Mouse (Mus musculus) left cerebral cortex, postnatal 10 days (tissue): Measurements from ENCODE around the gene Eefsec. TPM values are rescaled to one million over a fixed set of nuclear protein-coding genes. Genes with fewer than 3 reads are reported as not detected.

Experiments used
- DNase-seq, 2 experiments: peaks; one replicate each; pipeline ENCODE4 v3.0.0; 2021 to 2022; ENCODE audit warnings: low spot score in 2 of 2, mixed read lengths in 1 of 2; ENCODE audit errors: extremely low spot score in 1 of 2
- intact Hi-C: fragments of 180-260 bp; cut with DNase I; formaldehyde crosslinking; loops from one replicate; pipeline ENCODE4 v1.15.1; 2025
- total RNA-seq, 2 experiments: library from RNA; stranded (reverse); gene quantifications; 2 replicates each; pipeline ENCODE4 v1.2.3; 2021

The Eefsec gene
- total RNA-seq, 2 experiments from 2014 or later: 22.2 to 24.1 TPM

DNA sequence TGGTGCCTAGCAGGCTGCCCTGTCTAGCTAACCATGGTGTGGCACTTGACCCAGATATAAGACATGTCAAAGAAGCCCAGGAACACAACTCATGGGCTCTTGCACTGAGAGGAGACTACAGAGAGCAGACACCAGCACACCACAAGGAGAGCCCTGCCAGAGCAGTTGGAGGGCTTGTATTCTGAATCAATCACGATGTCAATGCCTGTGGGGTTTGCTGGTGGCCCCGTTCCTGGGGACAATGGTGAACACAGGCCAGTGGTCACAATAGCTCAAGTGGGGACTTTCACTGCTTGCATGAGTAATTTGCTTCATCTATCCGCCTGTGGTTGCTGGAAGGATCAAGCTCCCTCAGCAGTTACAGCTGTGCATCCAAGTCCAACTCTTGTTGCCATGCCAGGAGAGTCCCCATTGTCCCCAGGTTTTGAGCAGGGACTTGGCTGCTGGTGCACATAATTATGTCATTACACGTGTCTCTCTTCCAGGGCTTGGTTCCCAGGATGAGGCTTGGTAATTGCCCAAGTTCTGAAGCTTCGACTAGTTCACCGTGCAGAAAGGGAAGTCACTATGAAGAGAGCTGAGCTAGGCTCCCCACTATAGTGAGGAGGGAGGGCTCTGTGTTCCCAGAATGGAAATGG, 156.1 kb downstream of the Eefsec start:
- peak; percentile 44 to 68 for DNase-seq
- intact Hi-C loops: no loop called here

DNA sequence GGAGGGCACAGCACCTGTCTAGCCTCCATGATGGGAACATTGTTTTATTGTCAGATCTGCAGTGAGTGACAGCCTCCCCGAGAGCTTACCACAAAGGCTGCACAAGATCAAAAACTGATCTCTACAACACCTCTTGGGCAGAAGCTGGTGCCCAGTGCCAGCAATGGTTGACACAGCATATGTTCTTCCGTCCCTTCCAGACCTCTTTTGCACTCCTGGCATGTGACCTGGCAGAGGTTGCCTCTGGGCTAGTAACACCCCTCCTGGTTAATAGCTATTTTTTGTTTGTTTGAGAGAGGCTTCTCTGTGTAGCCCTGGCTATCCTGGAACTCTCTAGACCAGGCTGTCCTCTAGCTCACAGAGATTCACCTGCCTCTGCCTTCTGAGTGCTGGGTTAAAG, 168.2 kb downstream of the Eefsec start:
- no peak for DNase-seq
- intact Hi-C loops: no loop called here

DNA sequence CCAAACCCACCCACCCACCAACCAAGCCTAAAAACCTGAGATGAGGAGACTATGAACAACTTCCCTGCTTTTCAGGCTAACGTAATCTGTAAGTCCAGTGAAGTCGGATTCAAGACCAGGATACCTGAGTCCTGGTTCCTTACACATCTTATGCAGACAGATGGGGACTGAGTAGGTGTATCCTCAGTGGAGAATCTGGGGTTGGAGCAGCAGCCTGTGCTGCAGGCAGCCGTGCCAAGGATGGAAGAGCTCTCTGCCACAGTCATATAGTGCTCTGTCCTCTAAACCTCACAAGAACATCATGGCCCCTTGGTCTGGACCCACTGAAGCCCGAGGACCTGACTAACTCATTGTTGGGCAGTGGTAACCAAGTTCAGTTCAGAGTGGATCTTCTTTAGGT, 169.1 kb downstream of the Eefsec start:
- intact Hi-C loops: no loop called here
- DNase-seq: no peak

DNA sequence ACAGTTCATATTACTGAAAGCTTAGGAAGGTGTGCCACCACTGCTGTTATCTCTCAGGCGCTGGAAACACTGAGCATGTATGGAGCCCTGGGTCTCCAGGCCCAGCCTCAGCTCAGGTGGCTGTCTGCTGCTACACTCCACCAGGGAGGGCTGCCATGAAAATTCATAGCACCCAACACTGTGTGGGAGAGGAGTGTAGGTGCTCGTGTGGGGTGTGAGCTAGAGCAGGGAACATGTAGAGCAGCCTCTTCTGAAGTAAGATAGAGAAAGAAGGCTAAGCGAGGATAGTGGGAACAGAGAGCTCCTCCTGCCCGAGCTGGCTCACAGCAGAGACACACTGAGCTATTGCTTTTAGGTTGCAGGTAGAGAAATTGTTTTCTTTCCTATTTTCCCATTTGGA, 170.1 kb downstream of the Eefsec start:
- DNase-seq: no peak
- intact Hi-C loops: no loop called here

DNA sequence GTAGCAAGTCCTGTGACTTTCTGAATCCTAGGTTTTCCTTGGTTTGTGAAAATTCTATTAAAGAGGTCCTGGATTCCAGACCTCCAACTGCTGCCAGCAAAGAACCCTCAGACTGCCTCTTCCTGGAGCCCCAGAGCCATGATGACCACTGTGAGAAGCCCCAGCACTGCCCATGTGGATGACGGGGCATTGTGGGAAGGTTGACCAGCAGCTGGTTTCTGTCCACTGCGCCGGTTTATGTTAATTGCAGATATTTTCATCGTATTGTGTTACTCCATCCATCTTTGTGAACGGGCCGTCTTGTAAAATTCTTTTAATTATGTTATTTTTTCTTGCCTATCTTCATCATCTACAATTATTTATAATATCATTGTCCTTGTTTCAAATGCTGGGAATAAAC, 171.7 kb downstream of the Eefsec start:
- DNase-seq: no peak
- intact Hi-C loops: no loop called here

DNA sequence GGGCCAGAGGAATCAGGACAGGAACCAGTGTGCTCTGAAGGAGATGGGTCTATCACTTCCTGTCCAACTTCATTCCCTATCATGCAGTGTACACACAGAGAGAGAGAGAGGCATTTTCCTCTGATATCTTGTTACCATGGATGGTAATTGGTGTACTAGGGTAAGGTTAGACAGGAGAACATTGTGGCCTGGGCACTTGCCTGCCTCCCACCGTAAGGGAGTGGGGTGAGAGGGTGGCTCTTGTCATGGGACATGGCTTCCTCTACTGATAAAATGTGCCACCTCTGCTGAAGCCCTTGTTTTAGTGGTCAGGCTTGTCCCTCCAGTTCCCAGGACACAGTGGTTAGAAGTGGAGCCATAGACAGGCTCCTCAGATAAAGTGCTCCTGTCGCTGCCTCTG, 178.4 kb downstream of the Eefsec start:
- intact Hi-C loops: no loop called here
- DNase-seq: no peak

DNA sequence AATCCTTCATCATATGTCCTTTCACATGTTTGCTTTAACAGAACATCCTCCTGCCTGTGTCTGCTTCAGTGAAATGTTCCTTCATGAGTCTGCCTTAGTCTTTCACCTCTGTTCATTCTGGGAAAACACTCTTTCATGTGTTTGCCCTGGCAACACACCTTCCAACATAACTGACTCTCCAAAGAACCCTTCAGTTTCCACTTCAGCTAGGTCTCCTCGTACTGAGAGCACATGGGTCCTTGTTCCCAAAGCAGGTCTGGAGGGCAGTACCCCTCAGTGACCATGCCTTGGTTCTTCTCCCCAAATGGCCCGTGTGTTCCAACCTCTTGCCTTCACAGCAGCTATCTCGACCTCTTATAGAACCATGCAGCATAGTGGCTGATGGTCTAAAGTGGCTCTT, 179.3 kb downstream of the Eefsec start:
- DNase-seq: no peak
- intact Hi-C loops: no loop called here

DNA sequence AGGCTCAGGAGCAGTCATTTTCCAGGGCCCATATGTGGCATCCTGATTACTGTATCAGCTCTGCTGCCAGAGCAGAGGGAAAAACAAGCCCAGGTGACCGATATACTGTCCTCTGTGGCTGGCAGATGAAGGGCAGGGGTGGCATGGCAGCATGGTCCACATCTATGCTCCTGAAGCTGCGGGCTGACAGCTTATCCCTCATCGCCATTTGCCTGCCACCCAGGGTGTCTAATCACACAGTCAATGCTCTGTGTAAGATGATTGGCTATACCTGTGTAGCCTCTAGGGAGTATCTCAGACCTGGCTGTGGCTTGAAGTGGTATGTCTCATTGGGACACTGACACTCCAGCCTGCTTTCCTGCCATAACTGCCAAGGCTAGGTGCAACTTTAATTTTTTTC, 180.3 kb downstream of the Eefsec start:
- intact Hi-C loops: no loop called here
- DNase-seq: no peak

DNA sequence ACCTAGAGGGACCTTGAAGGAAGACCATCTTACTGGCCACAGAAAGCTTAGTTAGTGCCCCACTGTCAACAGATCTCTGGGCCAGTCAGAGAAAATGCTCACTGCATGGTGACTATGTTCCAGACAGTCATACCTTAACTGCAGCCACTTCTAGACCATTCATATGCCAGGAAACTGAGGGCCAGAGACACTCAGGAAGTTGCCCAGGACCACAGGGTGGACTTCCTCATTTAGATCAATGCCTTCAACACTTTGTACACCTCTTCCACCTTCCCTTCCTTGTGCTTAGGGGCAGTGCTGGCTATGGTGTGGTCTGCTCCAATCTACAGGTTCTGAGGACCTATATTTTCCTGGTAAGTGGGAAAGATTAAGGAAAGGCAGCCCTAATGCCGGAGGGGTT, 181.0 kb downstream of the Eefsec start:
- DNase-seq: no peak
- intact Hi-C loops: no loop called here

DNA sequence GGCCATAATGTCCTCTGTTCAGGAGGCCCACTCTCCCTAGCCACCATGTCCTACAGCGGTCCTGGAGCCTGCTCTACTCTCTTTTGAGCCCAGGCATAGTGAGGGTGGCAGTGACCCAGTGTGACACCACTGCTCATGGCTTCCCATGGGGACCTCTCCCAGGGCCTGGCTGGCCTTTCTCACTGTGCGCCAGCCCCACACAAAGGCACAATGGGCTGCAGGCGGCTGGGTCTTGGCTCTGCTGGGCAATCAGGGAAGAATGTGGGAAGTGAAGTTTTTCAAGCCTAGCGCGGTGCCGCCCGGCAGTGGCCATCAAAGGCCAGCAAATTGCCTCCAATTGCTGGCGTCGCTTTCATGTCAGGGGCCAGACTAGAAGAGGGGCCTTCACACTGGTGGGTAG, 184.2 kb downstream of the Eefsec start:
- peak in 1 of 2 experiments; percentile 20 for DNase-seq
- intact Hi-C loops: no loop called here

DNA sequence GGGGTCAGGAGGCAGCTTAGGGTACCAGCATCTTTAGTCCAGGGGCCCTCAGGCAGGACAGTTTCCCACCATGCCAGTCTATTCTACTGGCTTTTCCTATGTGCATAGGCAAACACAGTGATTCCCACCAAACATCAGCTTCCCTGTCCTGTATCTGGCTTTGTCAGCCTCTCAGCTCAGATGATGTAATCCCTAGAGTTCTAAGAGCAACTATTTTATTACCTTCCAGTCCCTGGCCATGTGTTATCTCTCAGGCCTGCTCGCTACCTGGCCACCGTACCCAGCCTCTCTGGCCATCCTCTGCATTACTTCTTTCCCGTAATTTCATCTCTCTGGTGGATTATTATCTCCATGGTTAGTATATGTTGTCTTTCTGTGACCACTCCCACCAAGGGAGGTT, 185.7 kb downstream of the Eefsec start:
- DNase-seq: no peak
- intact Hi-C loops: no loop called here

DNA sequence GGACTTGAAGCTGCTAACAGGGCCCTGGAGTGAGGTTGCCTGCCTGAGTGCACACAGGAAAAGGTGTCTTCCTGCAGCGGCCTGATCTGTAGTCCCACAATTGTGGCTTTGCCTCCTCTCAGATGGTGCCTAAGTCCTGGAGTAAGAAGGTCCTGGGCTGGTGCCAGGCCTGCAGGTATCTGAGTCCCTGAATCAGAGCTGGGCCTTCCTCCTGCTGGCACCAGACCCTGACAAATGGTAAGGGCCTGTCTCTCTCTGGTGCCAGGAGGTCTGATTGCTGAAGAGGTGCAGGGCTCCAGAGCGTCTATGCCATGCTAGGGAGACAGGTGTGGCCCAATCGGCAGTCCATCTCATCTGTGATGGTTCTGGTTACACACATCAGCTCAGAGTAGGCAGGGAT, 186.7 kb downstream of the Eefsec start:
- no peak for DNase-seq
- intact Hi-C loops: no loop called here

DNA sequence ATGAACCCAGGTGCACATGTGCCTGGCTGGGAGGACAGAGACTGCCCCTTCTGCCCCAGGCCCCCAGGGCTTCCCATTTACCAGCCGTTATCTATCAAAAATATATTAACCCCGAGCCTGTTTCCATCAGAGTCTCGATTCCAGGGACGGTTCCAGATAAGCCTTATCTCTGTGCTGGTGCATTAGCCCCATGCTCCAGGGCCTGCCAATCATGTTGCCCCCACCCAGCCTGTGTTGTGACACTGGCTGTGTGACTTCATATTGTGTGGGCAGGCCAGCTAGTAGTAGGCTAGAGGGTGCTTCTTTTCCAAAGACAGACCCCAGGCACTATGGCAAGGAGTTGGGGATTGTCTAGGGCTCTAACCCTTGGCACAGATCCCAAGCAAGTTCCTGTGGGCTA, 190.9 kb downstream of the Eefsec start:
- DNase-seq: no peak
- intact Hi-C loops: no loop called here

DNA sequence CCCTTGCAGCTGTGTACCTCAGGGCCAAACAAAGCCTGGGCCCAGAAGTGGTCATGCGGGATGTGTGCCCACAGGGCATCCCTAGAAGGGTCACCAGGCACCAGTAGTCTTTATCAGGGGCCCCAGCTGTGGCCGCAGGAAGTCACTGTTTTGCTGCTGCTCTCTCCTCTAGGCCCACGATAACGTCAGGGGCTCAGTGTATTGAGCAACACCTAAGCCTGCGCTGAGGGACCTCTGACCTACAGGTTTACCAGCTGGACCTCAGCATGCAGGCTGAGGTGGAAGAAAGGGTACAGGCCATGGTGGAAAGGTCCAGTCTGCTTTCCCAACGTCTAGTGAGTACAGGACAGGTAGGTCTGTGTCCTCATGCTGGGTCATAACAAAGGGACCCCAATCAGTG, 192.3 kb downstream of the Eefsec start:
- no peak for DNase-seq
- intact Hi-C loops: no loop called here

DNA sequence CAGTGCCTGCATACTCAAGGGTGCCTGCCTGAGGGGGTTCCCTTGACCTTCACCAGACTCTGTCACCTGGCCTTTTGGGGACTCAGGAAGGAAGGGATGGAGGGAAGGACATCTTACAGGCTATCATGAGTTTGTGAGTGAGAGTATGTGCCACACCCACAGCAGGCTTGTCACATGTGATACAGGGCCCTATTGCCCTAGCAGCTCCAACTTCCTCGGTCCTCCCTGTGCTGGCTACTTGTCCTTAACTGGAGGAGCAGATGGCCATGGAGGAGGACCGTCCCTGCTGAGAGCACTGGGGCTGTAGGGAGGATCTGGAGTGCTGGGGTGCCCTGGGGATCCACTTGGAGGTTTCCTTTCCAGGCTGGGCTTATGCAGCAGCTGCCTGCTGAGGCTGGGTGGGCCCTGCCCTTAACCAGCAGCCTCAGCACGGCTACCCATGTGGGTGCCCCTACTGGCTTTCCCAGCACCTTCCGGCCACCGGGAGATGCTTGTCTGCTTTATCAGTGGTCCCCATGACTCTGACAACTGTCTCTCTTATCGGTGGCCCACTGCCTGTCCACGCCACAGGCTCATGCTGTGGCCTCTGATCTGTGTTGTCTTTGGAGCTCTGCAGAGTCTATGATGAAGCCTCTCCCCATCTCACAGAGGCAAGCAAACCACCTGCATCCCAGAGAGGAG, 194.4 kb downstream of the Eefsec start:
- DNase-seq: no peak
- intact Hi-C loops: no loop called here

DNA sequence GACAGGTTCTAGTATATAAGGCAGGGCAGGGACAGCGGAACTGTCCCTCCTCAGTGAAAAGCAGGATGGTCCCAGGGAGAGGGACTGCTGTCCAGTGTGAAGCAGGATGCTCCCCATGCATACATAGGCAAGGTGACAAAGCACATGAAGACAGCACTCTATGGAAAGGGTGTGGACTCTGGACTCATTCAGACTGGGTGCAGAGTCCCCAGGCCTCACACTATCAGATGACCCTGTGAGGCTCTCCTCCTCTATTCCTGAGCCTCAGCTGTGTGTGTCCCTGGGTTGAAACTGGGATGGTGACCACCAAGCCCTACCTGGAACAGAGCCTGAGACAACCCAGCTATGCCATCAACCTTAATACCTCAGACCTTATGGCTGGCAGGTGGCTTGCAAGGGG, 194.9 kb downstream of the Eefsec start:
- intact Hi-C loops: no loop called here
- no peak for DNase-seq

DNA sequence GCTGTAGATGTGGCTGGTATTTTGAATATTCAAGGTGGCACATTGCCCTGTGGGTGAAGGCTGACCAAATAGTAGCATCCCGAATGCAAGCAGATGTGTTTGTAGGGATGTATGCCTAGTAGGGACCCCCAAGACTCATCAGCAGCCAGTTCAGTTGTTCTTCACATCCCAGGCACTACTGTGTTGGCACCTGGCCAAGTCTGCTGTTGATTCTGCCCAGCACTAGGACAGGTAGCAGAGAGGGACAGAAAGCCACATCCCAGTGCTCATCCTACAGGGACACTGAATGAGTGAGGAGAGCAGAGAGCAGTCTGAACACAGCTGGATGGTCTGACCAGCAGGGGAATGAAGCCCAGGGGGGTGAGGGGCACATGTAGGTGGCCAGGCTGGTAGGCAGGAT, 197.1 kb downstream of the Eefsec start:
- DNase-seq: no peak
- intact Hi-C loops: no loop called here

DNA sequence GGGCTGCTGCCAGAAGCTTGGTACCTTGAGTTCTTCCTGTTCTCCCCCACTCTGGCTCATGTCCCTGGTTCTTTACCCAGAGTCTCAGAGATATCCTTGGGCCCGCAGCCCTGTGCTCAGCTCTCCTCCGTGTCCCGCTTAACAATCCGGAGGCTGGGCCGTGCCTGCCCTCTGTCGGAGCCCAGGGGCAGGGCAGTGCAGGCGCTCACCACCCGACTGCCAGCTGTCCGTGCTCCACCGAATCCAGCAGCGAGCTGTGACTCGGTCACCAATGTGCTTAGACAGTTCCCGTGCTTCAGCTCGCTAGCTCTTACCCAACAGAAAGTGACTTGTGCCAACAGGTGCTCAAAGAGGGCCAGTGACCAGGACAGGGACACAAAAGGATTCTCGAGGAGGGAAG, 203.7 kb downstream of the Eefsec start:
- intact Hi-C loops: no loop called here

DNA sequence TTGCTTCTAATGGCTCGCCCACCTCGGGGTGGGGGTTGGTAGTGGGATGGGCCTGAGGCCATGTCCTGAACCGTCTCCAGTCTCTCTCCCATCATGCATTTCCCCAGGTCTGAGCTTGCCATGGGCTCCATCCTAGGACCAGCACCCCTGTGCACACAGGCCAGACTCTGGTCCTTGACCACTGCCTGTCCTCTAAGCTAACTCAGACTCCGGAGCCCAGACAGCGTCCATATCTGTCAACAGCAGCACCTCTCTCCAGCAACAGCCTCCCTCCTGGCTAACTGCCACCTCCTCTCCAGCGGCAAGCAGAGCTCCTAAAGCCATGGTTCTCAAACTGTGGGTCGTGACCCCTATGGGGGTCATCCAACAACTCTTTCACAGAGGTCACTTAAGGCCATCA, 209.8 kb downstream of the Eefsec start:
- intact Hi-C loops: no loop called here
- peak in 1 of 2 experiments; percentile 49 for DNase-seq

More for the DNA sequence above, 203.7 kb downstream of the Eefsec start:
- peak in 1 of 2 experiments; percentile 68 for DNase-seq

DNA sequence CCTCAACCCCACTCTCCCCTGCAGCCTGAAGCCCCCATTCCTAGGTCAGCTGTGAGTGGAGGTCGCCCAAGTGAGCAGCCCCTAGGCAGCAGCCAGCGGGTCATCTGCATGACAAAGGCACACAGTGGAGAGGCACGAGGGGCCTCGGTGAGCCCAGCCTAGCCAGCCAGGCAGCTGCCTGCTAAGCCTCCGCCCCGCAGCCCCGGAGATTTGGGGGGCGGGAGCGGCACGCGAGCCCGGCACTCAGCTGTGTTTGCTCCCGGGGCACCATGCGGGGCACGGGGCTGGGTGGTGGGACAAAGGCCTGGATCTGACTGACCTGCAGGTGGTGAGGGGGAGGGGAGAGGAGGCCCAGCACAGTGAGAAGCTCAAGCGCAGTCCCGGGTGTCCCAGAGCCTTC, 210.4 kb downstream of the Eefsec start:
- intact Hi-C loops: no loop called here
- DNase-seq: no peak

DNA sequence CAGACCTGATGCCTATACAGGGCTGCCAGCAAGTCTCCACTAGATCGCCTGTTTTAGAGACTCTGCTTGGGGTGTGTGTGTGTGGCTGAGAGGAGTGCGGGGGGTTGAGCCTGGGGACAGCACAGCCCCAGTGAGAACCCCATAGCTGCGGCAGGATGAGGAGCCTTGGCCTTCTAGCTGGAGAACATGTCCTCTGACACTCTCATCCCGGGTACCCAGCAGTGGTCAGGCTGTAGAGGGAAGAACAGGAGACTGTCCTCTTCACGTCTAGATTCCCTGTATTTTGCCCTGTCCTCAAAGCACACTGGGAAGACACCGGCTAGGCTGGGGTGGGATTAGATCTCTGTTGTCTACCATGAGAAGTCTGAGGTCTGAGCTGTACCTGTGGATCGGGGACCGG, 210.9 kb downstream of the Eefsec start:
- no peak for DNase-seq
- intact Hi-C loops: no loop called here
